Mouse (Mus musculus): Measurements from ENCODE around the gene Ptpn7.
"Not testable (repeated sequence)": the region's sequence is repeated elsewhere in the genome, so short reads cannot be mapped to it uniquely, and the experiment has no call there.

Ptpn7 gene

DNA sequence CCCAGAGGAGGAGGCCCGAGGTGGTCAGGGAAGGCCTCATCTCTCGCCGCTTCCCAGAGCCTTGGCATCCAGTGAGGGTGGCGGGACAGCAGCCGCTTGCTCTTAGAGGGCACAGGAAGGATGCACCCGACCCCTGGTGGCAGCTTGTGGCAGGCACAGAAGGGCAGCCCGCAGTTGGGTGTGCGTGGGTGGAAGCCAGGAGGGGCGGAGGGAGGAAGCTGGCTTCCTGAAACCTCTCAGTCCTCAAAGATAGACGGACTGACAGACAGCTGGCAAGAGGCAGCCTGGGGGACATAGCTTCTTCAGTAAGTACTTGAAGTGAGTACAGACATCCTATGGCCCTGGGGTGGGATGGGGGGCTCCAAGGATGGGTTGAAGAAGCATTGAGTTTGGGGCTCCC, at the start of gene Ptpn7:
TSS of gene Ptpn7 (plus strand) at position 228 of the 400 bp plus-strand sequence.
- no peak for DNase-seq

DNA sequence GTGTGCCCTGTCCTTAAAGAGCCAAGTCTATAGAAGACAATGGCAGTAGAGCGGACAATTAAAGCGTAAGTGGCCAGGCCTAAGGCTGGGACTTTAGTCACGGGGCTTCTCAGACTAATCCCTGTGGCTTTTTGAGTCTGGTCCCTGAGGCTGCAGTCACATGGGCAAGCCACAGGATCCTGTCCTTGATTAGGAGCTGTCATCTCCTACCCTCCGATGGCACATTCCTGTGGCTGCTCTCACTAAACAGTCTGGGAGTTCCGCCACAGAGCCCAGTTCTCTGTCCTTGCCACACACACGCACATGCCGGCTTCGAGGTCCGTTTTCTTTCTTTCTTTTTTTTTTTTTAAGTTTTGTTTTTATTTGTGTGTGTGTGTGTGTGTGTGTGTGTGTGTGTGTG, 49.0 kb upstream of the Ptpn7 start:
- DNase-seq: no peak

DNA sequence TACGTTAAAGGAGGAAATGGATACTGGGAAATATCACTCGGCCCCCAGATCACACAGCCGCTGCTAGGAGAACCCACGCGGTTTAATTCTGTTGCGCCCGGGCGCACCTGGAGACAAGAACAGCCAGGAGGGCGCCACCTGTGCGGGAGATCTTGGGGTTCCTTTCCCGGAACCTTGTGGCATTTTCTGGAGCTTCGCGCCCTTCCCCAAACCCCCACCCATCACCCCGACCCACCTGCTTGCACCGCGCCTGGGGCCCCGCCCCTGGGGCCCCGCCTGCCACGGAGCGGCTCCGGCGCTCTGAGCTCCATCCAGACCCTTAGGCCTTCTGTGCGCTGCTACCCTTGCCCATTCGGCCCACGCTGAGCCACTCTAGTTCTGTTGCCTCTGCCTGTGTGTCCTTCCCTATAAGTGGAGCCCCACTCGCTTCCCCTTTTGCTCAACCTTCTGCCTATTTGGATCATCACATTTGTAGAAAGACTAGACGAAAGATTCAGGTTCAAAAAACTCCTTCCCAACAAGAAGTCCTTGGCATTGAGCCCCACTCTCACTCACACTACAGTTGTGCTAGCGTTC, 47.1 kb upstream of the Ptpn7 start:
- no peak for DNase-seq

DNA sequence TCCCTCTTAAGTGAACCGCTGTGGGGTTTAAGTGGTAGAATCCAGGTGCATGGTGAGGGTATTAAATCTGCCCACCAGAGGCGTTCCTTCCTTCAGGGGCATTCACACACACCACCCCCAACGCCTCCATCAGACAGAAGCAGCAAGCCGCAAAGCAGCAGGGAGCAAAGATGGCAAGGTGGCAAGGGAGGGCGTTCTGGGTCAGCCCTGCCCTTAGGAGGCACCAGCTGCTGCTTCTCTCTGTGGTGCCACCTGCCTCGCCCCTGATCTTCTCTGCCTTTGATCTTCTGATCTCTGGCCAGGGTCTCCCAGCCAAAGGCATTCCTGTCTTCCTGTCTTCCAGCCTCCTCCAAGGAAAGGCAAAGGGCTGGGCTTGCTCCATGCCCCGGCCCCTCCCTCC, 46.5 kb upstream of the Ptpn7 start:
- DNase-seq: no peak

DNA sequence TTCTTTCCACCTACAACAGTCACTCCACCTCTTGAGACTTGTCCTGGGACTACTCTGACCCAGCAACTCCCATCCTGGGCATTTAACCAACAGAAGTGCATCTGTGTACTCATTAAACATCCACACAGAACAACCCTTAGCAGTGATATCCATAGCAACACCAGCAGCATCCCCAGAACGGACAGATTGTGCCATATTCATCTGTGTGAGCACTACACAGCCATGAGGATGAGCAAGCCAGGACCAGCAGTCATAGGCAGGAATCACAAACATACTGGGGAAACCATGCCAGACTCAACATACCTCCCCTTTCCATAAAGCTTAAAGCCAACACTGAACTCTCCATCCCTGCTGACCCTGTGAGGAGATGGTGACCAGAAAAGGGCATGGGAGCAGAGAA, 45.1 kb upstream of the Ptpn7 start:
- no peak for DNase-seq

DNA sequence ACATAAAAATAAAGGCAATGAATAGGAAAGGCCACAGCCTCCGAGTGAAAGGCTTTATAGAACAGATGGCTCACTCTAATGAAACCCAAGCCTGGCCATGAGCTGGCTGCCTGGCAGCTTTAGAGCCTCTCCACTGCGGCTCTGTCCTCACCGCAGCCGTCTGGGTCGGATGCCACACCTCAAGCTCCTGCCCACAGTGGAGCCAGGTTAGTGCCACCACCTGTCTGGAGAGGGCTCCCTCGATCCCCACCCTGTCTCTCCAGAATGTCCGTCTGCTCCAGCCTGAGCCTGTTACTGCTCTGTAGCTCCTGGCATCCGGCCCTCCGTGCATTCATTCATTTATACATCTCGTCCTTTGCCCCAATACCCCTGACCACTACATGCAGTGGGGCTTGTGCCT, 42.9 kb upstream of the Ptpn7 start:
- no peak for DNase-seq

DNA sequence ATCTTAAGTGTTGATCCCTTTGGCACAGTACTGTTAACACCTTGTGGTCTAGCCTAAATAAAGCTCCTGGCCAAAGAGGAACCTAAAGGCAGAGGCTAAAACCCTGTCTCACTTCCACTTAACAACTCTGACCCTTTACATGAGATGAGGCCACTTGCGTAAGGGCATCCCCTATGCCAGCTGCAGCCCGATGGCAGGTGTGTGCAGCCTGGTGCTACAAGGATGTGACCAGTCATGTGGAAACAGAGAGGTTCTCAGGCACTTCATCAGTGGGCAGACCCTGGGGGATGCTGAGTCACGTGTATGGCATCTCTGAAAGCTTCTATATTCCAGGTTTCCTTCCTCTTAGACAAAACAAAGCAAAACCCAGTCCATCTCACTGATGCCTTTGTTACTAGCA, 41.6 kb upstream of the Ptpn7 start:
- no peak for DNase-seq

DNA sequence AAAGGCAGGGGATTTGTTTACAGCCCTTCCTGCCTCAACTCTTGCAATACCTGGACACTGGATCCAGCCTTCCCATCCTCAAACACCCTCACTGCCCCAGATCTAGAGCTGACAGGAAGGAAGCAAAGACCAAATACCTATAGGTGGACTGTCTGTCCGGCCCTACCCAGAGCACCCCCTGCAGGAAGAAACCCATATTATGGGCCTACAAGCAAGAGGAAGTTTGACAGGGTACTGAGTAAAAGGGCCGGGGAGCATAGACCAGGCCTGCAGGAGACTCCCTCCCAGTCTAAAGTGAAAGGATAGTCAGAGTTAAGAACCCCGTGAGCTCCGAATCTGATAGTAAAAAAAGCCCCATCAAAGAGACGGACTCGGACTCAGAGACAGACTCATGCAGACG, 37.8 kb upstream of the Ptpn7 start:
- no peak for DNase-seq

DNA sequence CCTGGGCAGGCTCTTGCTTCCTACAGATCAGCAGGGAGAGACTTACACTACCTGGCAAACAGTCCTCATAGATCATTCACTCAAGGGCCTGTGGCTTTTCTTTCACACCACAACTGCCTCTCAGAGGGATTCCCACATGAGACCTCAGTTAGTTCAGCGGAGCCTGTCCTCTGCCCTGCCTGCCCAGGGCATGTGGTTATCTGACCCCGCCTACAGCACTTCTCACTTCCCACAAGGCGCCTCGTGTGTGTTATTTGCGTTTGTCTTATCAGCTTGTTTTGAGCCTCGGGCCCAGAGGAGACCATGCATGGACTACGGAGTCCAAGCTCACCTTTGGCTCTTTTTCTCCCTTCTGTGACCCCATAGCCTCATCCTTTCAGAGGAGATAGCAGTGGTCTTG, 37.3 kb upstream of the Ptpn7 start:
- no peak for DNase-seq

DNA sequence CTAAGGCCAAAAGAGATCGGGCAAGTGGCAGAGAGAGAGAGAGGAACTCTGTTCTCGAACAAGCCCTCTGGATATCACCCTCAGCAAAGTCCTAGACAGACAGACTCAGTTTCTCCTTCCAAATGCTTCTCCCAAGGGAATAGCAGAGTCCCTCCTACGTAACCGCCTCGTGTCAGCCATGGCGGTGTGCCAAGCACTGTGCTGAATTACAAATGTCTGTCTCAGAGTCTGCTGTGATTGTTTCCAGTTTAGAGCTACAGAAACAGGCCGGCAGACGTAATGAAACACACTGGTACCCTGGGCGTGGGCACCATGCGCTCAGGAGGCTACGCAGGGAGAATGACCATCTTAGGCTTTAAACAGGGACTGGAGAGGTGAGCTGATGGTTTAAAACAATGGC, 36.2 kb upstream of the Ptpn7 start:
- DNase-seq: no peak

DNA sequence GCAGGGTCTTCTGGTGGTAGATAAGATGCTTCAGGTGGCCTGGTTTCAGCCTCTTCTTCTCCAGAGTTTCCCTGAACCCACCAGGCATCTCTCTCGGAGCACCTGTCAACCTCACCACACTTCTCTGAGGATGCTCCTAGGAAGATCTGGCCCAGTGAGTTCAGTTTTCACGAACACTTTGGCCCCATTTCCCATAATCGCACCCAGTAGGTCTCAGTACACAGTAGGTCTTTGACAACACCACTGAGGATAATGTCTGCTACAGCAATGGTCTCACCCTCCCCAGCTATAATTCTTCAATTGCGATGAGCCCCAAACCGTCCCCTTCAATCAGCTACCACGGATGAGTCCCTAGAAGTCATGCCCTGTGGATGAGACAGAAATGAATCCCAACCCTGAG, 35.1 kb upstream of the Ptpn7 start:
- DNase-seq: no peak

DNA sequence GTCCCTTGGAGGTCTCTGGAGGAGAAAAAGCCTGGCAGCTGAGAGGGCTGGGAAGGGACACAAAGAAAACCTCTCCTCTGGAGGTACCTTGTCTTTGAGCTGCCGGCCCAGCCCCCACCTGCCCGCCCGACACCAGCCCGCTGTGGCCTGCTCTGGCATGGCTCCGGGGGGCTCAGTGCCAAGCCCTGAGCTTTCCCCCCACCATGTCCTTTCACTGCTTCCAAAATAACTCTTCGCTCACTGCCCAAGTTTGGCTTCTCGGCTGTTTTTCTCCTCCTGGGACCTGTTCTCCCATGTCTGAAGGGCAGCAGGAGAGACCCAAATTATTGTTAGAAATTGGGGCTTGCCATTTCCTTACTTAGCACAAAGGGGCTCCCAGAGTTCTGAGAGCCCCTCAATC, 34.1 kb upstream of the Ptpn7 start:
- no peak for DNase-seq

DNA sequence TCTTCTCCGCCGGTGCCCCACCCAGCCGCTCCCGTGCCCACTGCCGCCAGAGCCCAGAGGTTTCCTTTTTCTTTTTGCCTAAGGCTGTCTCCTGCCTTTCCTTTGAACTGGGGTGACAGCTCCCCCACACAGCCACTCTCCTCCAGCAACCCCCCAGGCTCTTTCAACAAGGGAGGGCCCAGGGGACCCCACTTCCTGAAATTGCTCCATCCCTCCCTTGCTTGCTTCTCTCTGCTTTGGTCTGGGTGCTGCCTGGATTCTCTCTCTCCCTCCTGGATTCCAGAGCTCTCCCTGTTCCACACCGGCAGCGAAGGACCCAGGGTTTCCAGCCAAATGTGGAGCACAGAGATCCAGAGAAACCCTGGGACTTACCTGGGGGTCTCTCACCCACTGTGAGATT, 32.1 kb upstream of the Ptpn7 start:
- DNase-seq: no peak

DNA sequence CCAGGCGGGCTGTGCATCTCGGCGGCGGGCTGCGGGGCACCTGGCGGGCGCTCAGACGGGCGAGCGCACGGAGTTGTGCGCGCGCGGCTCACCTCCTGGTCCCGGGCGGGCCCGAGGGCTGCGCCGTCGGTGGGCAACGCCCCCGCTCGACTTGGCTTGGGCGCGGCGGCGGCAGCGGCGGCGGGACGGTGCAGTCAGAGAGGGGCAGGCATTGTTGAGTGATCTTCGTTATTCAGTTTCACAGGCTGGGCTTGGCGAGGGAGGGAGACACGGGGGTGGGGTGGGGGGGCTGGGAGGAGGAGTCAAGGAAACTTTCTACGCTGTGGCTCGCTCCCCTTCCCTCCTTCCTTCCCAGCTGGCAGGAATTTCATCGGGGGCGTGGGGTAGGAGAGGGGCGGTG, 27.4 kb upstream of the Ptpn7 start, which contains the start of gene Lgr6:
TSS of gene Lgr6 (minus strand) at position 153 of the 400 bp plus-strand sequence.
- DNase-seq: no peak

DNA sequence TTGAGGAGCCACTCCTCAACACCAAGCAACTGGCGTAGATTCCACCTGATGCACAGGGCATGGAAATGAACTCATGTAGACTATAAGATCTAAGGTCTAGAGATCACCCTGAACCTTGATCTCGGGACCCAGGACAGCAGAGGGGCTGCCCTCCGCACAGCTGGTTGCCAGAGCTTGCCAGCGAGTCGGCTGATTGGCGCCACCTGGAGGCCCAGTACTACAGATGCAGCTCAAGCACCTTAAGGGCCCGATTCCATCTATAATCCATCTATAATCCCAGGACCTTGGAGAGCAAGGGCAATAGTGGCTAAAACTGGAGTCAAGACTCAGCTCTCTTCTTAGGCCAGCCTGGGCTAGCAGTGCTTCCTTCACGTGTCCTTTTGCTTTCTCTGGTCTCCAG, 26.5 kb upstream of the Ptpn7 start:
- peak; percentile 47 for DNase-seq

DNA sequence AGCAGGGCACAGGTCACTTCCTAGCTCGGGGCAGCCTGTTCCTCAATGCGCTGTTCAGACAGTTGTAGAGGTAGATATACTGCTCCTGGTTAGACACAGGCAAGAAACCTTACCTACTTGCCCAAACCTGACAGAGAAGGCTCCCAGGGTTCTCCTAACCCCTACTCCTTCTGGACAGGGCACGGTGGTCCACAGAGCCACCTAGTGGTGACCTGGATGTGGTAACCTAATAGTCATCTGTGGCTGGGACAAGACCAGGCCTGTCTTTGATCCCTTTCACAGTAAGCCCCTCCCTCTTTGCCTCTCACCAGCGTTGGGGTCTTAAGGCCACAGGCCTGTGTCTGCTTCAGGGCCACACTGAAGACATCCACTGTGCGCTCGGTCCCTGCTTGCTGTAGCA, 23.9 kb upstream of the Ptpn7 start:
- DNase-seq: no peak

DNA sequence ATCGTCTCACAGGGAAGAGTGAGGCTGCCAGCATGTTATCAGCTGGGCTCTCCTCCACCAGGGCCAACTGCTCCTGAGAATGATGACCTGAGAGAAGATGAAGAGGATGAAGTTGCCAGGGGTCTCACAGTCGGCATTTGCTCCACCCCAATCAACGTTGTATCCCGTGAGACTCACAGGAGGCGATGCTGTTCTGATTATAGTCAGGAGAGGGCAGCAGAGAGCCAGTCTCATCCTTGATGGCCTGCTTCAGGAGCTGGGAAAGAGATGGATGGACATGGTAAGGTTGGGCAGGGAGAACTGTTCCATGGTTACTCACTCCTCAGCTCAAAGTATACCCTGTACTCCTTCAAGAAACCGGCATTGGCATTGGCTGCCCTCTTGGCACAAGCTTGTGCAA, 22.4 kb upstream of the Ptpn7 start:
- peak; percentile 64 for DNase-seq

DNA sequence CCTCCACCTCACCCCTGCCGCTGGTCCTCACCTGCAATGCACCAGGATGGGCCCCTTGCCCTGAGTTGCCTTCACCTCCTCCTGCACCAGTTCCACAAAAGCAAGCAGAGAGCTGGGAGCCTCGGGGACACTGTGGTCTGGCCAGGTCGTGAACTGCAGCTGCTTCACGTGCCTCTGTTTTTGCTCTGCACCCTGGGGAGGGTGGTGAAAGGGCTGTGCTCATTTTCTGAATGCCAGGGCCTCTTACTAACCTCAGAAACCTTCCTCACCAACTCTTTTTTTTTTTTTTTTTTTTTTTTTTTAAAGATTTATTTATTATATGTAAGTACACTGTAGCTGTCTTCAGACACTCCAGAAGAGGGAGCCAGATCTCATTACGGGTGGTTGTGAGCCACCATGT, 21.2 kb upstream of the Ptpn7 start:
- not testable (repeated sequence) for DNase-seq

DNA sequence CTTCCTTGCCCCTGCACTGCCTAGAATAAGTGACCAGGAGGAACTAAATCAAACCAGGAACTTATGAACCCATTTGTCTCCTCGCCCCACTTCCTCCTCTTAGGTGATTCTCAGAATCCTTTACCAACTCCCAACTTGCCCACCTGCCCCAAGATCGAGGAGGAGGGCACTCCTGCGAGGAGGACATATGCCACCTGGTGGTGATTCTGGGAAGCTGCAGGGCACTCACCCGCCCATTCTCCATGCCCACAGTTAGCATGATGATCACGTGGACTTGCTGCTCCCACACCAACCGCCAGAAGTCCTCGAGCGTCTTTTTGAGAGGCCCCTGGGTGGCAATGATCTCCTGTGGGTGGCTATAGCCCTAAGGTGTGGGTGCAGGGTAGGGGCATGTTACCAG, 19.8 kb upstream of the Ptpn7 start:
- no peak for DNase-seq

DNA sequence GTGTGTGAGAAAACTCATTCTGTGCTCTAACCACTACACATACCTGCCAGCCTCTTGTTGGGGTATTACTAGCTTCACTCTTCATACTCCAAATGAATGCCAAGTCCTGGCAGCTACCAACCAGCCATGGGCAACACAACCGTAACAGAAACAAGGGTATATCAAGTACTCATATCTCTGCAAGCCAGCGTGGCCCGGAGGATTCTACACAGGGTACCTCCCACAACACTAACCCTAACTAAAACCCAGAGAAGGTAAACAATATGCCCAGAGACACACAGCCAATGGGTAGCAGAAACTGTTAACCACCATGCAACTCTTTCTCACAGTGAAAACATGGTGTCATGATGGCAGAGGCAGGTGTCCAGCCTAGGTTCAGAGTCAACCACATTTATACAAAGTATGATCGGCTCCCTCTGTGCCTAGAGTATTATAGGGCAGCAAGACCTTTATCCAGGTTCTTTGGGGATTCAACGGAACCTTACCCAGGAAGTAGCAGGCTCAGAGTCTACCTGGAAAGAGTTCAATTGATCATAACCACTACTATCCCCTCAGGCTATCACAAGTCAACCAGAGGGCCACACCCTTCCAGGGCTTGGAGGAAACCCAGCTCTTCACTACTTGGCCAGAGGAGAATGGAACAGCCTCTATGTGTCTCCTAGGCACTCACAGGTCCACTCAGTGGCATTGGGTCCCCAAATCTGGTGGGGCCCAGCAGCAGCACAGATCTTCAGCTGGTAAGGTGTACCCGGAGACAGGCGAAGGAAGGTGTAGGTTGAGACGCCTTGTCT, 7.7 kb upstream of the Ptpn7 start:
- no peak for DNase-seq

DNA sequence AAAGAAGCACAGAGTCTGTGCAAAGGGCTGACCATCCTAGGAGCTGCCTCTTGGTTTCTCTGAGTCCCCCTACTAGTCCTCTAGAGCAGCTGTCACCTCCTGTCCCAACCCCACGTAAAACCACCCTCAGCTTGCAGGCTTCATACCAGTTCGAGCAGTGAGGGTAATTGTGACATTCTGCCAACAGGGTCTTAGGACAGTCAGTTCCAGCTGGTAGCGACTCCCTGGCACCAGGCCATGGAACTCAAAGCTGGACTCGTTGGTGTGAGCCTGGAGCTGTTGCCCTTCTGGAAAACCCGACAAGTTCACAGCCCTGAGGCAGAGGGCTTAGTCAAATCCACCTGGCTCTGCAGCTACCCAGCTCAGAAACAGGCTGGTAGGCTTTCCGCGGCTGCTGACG, 6.5 kb upstream of the Ptpn7 start:
- DNase-seq: no peak

DNA sequence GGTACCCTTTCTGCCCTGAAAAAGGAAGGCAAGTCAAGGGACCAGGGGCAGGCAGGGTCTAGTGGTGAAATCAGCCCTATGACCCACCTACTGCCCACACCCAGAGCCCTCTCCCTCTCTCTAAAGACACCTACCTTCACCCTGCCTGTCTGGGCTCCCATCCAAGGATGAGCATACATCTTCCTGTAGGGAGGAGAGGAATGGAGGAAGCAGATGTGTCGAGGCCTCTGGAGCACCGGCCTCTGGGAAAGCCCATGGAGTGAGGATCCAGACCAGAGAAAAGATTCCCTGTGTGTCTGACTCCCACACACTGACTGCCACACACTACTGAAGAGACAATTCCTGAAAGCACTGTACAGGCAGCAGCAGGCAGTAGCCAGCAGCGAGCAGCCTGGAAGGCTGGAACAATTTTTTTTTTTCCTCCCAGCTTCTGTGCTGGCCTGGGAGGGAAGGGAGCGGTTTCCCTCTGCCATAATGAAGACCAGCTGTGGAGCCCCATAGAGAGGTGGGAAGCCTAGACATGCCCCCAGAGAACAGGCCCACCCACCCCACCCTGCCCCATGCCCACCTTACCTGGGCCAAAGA, 6.0 kb upstream of the Ptpn7 start:
- DNase-seq: peak; percentile 28

DNA sequence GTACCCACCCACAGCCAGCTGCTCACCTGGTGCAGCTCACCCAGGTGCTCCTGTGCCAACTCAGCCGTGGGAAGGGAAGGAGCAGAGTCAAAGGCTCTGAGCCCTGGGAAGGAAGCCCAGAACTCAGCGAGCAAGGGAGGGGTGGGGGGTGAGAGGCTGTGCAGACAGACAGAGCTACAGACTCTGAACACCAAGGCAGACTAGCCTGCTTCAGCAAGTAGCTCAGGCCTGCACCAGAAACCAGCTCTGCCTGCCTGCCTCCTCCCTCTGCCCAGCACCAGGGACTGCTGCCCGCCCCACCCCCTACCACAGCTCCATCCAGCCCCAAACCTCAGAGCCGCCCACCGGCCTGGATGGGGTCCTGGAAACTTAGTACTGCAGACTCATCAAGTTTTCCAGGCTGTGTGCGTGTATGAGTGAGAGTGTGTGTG, 4.5 kb upstream of the Ptpn7 start:
- DNase-seq: no peak

DNA sequence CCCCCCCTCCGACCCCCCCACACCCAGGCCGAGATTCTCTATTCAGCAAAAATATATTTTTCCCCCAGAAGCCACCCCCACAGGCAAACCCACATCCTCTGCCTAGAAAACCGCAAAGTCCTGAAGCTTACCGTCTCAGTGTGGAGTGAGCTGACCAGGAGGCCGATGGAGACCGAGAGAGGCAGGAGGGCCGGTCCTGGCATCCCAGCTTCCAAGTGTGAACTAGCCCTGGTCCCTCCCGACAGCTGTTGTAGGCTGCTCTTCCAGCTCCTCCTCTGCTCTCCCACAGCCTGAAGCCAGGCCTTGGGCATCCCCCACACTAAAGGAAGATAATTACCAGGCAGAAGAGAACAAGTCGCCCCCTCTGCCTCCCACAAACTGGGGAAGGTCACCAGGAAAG, 3.5 kb upstream of the Ptpn7 start:
- DNase-seq: no peak

All from right cerebral cortex, postnatal 25 days (tissue).